Mouse (Mus musculus): ENCODE results near the gene Mlh3. TPM values are rescaled to one million over a fixed set of nuclear protein-coding genes. Genes with fewer than 3 reads are reported as not detected.

Mlh3 gene
- polyA plus RNA-seq, 1 experiment from 2014 or later, result 11.7 TPM

GRCm38 (mm10) chr12:85271843-85272206 is 1.4 kb upstream of the Mlh3 start:
- Histone ChIP-seq H3K27me3 (replicated peaks; ENCODE audit: control insufficient read depth, insufficient read depth, low read length) (no peaks in the 10 kb centered on the region), H3K4me2 (ENCODE audit: low read length) (no peak overlapping the region), H3K36me3 (ENCODE audit: control insufficient read depth, insufficient read depth) (no peaks in the 10 kb centered on the region), H3K27ac (ENCODE audit: low read length) (no peak overlapping the region), H3K9me3 (ENCODE audit: control insufficient read depth, low read length) (0 out of 2 replicates have a peak, but pooled peaks cover 3% of the 10 kb centered on the region), H3K4me1 (replicated peaks; ENCODE audit: control insufficient read depth, insufficient read depth, low read length) (peaks cover 3% of the 10 kb centered on the region; the same call in 1 of the 2 replicates), H3K9ac (replicated peaks; ENCODE audit: low read depth, low read length) (no peak overlapping the region), H3K4me3 (replicated peaks; ENCODE audit: low read length) (no peak overlapping the region)
- ATAC-seq, result no peak
- 73% methylated on average over 4 of the region's 4 CpGs for WGBS

DNA sequence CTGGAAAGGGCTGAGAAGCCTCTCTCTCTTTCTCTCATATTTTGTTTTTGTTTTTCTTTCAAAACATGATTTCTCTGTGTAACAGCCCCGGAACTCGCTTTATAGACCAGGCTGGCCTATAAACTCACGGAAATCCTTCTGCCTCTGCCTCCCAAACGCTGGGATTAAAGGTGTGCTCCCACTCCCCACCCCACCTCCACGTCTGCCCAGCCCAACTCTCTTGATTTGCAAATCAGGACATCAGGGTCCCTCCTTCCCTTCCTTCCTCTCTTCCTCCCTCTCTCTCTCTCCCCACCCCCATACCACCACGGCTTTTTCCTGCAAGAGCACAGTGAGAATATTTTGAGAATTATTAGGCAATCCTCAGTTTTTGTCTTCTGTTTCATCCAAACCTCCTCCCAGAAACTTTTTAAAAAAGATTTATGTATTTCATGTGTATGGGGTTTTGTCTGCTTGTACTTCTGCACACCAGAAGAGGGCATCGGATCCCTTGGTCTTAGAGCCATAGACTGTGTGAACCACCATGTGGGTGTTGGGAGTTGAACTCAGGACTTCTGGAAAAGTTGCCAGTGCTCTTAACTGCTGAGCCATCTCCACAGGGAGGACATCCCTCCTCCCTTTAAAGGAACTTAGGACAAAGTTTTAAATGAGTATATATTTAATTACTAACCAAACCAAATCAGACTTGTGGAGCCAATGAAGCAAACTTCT is 888 bp upstream of the Mlh3 start:
- Histone ChIP-seq H3K36me3 (ENCODE audit: control insufficient read depth, insufficient read depth) (no peaks in the 10 kb centered on the region), H3K9me3 (ENCODE audit: control insufficient read depth, low read length) (0 out of 2 replicates have a peak, but pooled peaks cover 3% of the 10 kb centered on the region), H3K9ac (replicated peaks; ENCODE audit: low read depth, low read length) (no peak overlapping the region), H3K27ac (ENCODE audit: low read length) (no peak overlapping the region), H3K4me2 (ENCODE audit: low read length) (no peak overlapping the region), H3K4me1 (replicated peaks; ENCODE audit: control insufficient read depth, insufficient read depth, low read length) (peaks cover 3% of the 10 kb centered on the region; the same call in 1 of the 2 replicates), H3K4me3 (replicated peaks; ENCODE audit: low read length) (no peak overlapping the region), H3K27me3 (replicated peaks; ENCODE audit: control insufficient read depth, insufficient read depth, low read length) (no peaks in the 10 kb centered on the region)
- no peak for ATAC-seq
- WGBS, result 79% methylated on average over 7 of the region's 7 CpGs

DNA sequence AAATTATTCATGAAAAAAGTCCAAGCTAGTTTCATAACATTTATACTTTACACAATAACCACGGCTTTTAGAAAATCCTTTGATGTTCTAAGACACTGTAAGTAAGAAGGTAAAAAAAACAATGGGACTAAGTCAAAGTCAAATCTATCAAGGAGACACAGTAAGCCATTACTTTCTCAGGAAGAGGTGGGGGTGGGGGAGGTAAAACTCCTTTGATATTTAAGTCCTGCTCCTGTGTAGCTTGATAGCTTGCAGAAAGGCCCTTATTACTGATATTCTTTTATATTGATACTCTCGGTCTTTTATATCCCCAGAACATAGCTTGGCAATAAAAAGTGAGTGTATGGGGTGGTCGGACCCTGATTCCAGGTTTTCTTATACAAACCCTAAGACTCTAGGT is 578 bp downstream of the Mlh3 start:
- H3K9me3 ChIP-seq (ENCODE audit: control insufficient read depth, low read length), result 0 out of 2 replicates have a peak, but pooled peaks cover 3% of the 10 kb centered on the region
- 53% methylated on average over 3 of the region's 3 CpGs for WGBS
- ATAC-seq, result no peak
- no peaks in the 10 kb centered on the region for H3K36me3 ChIP-seq (ENCODE audit: control insufficient read depth, insufficient read depth)
- peak overlapping the region; percentile 70 for H3K4me2 ChIP-seq (ENCODE audit: low read length)
- H3K27me3 ChIP-seq (replicated peaks; ENCODE audit: control insufficient read depth, insufficient read depth, low read length), result no peaks in the 10 kb centered on the region
- peak overlapping the region; percentile 88 for H3K27ac ChIP-seq (ENCODE audit: low read length)
- H3K4me3 ChIP-seq (replicated peaks; ENCODE audit: low read length), result peak overlapping the region; percentile 73
- peaks cover 3% of the 10 kb centered on the region; the same call in 1 of the 2 replicates for H3K4me1 ChIP-seq (replicated peaks; ENCODE audit: control insufficient read depth, insufficient read depth, low read length)
- H3K9ac ChIP-seq (replicated peaks; ENCODE audit: low read depth, low read length), result peak overlapping the region; percentile 87

DNA sequence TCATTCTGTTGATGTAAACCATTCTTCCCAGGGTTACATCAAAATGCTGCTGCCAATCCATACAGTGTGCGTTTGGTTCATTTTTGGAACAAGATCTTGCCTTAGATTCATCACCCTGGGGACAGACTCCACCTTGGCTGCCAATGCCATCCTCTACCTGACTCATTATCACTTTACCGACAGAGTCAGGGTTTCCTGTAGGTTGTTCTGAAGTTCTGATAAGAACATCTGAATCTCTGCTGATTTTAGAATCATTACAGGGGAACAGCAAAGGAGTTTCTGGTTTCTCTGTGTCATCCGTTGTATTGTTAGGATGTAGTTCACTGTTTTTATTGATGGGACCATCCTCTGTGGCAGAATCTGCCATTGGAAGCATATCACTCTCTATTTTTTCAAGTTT is 4.2 kb downstream of the Mlh3 start:
- Histone ChIP-seq H3K4me2 (ENCODE audit: low read length) (no peak overlapping the region), H3K9ac (replicated peaks; ENCODE audit: low read depth, low read length) (no peak overlapping the region), H3K36me3 (ENCODE audit: control insufficient read depth, insufficient read depth) (no peaks in the 10 kb centered on the region), H3K9me3 (ENCODE audit: control insufficient read depth, low read length) (0 out of 2 replicates have a peak, but pooled peaks cover 3% of the 10 kb centered on the region), H3K27me3 (replicated peaks; ENCODE audit: control insufficient read depth, insufficient read depth, low read length) (no peaks in the 10 kb centered on the region), H3K4me1 (replicated peaks; ENCODE audit: control insufficient read depth, insufficient read depth, low read length) (peaks cover 9% of the 10 kb centered on the region), H3K27ac (ENCODE audit: low read length) (no peak overlapping the region), H3K4me3 (replicated peaks; ENCODE audit: low read length) (no peak overlapping the region)
- 97% methylated on average over 3 of the region's 3 CpGs for WGBS
- ATAC-seq, result no peak

DNA sequence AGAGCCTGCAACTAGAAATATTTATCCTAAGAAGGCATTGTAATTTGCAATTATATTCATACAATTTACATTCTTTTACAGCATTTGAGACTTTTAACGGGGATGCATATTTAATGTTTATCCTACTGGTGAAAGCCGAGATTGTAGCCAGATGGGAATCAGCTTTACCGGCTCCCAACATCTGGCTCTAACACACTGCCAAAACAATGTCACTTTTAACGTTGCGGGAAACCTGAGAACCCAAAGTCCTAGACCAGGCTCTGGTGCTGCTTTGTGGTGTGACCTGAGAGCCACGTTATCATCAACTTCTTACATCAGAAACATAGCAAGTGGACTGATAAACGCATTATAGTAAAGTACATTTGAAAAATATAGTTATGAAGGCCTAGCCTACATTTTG is 5.5 kb downstream of the Mlh3 start:
- Histone ChIP-seq H3K4me3 (replicated peaks; ENCODE audit: low read length) (no peak overlapping the region), H3K9me3 (ENCODE audit: control insufficient read depth, low read length) (0 out of 2 replicates have a peak, but pooled peaks cover 3% of the 10 kb centered on the region), H3K9ac (replicated peaks; ENCODE audit: low read depth, low read length) (no peak overlapping the region), H3K36me3 (ENCODE audit: control insufficient read depth, insufficient read depth) (no peaks in the 10 kb centered on the region), H3K4me2 (ENCODE audit: low read length) (no peak overlapping the region), H3K27me3 (replicated peaks; ENCODE audit: control insufficient read depth, insufficient read depth, low read length) (no peaks in the 10 kb centered on the region), H3K27ac (ENCODE audit: low read length) (no peak overlapping the region), H3K4me1 (replicated peaks; ENCODE audit: control insufficient read depth, insufficient read depth, low read length) (peaks cover 8% of the 10 kb centered on the region)
- ATAC-seq, result no peak
- WGBS, result 60% methylated on average over 7 of the region's 7 CpGs

DNA sequence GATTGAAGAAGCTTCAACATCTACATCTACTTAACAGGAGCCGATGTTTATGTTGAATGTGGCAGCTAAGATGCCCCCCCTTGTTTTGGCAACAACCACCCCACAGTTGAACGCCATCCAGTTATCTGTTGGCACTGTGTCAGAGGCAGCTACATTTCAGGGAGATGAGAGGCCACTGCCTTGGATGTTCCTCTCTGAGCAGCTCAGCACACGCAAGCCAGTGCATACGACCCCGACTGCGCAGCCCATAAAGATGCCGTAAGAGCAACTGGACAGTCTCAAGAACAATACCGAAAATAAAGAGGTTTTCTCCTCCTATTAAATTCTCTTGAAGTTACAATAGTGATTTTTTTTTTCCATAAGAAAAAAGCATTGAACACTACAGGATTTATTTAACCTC is 5.9 kb downstream of the Mlh3 start:
- WGBS, result 71% methylated on average over 8 of the region's 8 CpGs
- H3K27ac ChIP-seq (ENCODE audit: low read length), result no peak overlapping the region

DNA sequence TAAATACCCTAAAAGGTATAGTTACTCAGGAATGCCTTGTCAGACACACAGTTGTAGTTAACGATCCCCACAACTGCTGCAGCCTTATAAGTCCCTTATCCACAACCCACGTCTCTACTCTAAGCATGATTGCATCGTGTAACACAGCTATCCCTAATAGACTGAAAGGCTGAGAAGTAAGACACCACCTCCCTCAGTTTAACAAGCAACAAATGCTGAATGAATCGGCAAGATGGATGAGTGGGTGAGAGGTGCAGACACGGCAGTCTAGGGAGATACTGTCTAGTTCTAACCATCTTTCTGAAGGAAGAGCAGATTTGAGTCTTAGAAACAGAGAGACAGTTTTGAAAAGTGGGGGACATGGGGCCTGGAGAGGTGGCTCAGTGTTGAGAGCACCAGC is 7.2 kb downstream of the Mlh3 start:
- H3K4me1 ChIP-seq (replicated peaks; ENCODE audit: control insufficient read depth, insufficient read depth, low read length), result peaks cover 6% of the 10 kb centered on the region
- H3K27ac ChIP-seq (ENCODE audit: low read length), result no peak overlapping the region
- H3K27me3 ChIP-seq (replicated peaks; ENCODE audit: control insufficient read depth, insufficient read depth, low read length), result no peaks in the 10 kb centered on the region
- no peak overlapping the region for H3K9ac ChIP-seq (replicated peaks; ENCODE audit: low read depth, low read length)
- no peaks in the 10 kb centered on the region for H3K9me3 ChIP-seq (ENCODE audit: control insufficient read depth, low read length)
- no peak overlapping the region for H3K4me2 ChIP-seq (ENCODE audit: low read length)
- WGBS, result 77% methylated on average over 5 of the region's 5 CpGs
- no peak overlapping the region for H3K4me3 ChIP-seq (replicated peaks; ENCODE audit: low read length)
- no peak for ATAC-seq
- H3K36me3 ChIP-seq (ENCODE audit: control insufficient read depth, insufficient read depth), result no peaks in the 10 kb centered on the region

More for the DNA sequence above, 5.9 kb downstream of the Mlh3 start:
- Histone ChIP-seq H3K4me2 (ENCODE audit: low read length) (no peak overlapping the region), H3K36me3 (ENCODE audit: control insufficient read depth, insufficient read depth) (no peaks in the 10 kb centered on the region), H3K27me3 (replicated peaks; ENCODE audit: control insufficient read depth, insufficient read depth, low read length) (no peaks in the 10 kb centered on the region), H3K4me3 (replicated peaks; ENCODE audit: low read length) (no peak overlapping the region), H3K9ac (replicated peaks; ENCODE audit: low read depth, low read length) (no peak overlapping the region), H3K4me1 (replicated peaks; ENCODE audit: control insufficient read depth, insufficient read depth, low read length) (peaks cover 6% of the 10 kb centered on the region), H3K9me3 (ENCODE audit: control insufficient read depth, low read length) (0 out of 2 replicates have a peak, but pooled peaks cover 3% of the 10 kb centered on the region)
- ATAC-seq, result no peak

DNA sequence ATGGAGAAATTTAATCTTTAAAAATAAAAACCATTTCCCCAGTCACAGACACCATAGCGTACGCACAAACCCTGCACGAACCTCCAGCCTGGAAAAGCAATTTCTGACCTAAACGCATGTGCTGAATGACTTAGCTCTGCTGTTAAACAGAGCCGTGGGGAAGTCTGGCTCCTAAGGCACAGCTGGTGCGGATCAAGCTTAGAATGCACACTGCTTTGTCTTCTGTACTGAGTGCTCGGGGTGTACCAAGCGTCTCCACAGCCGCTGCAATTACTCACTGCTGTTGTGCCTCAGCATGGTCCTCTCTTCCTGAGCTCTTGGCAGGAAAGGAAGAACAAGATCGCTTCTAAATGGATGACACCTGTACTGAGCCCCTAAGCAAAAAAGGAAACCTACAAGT is 7.9 kb downstream of the Mlh3 start:
- Histone ChIP-seq H3K4me3 (replicated peaks; ENCODE audit: low read length) (no peak overlapping the region), H3K9ac (replicated peaks; ENCODE audit: low read depth, low read length) (no peak overlapping the region), H3K9me3 (ENCODE audit: control insufficient read depth, low read length) (no peaks in the 10 kb centered on the region), H3K36me3 (ENCODE audit: control insufficient read depth, insufficient read depth) (no peaks in the 10 kb centered on the region), H3K27me3 (replicated peaks; ENCODE audit: control insufficient read depth, insufficient read depth, low read length) (no peaks in the 10 kb centered on the region), H3K4me2 (ENCODE audit: low read length) (no peak overlapping the region), H3K27ac (ENCODE audit: low read length) (no peak overlapping the region), H3K4me1 (replicated peaks; ENCODE audit: control insufficient read depth, insufficient read depth, low read length) (peaks cover 6% of the 10 kb centered on the region)
- ATAC-seq, result no peak
- 46% methylated on average over 10 of the region's 10 CpGs for whole genome bisulfite sequencing

GRCm38 (mm10) chr12:85257008-85257639 is 13.3 kb downstream of the Mlh3 start:
- WGBS, result 87% methylated on average over 7 of the region's 7 CpGs
- Histone ChIP-seq H3K4me3 (replicated peaks; ENCODE audit: low read length) (no peak overlapping the region), H3K9me3 (ENCODE audit: control insufficient read depth, low read length) (no peaks in the 10 kb centered on the region), H3K27ac (ENCODE audit: low read length) (no peak overlapping the region), H3K9ac (replicated peaks; ENCODE audit: low read depth, low read length) (no peak overlapping the region), H3K27me3 (replicated peaks; ENCODE audit: control insufficient read depth, insufficient read depth, low read length) (no peaks in the 10 kb centered on the region), H3K4me1 (replicated peaks; ENCODE audit: control insufficient read depth, insufficient read depth, low read length) (no peaks in the 10 kb centered on the region), H3K4me2 (ENCODE audit: low read length) (no peak overlapping the region), H3K36me3 (ENCODE audit: control insufficient read depth, insufficient read depth) (no peaks in the 10 kb centered on the region)
- ATAC-seq, result no peak

Data from forebrain, embryonic 16.5 days (tissue).